8 mouse cellular contexts compared by ENCODE assay signal in the genomic region with DNA sequence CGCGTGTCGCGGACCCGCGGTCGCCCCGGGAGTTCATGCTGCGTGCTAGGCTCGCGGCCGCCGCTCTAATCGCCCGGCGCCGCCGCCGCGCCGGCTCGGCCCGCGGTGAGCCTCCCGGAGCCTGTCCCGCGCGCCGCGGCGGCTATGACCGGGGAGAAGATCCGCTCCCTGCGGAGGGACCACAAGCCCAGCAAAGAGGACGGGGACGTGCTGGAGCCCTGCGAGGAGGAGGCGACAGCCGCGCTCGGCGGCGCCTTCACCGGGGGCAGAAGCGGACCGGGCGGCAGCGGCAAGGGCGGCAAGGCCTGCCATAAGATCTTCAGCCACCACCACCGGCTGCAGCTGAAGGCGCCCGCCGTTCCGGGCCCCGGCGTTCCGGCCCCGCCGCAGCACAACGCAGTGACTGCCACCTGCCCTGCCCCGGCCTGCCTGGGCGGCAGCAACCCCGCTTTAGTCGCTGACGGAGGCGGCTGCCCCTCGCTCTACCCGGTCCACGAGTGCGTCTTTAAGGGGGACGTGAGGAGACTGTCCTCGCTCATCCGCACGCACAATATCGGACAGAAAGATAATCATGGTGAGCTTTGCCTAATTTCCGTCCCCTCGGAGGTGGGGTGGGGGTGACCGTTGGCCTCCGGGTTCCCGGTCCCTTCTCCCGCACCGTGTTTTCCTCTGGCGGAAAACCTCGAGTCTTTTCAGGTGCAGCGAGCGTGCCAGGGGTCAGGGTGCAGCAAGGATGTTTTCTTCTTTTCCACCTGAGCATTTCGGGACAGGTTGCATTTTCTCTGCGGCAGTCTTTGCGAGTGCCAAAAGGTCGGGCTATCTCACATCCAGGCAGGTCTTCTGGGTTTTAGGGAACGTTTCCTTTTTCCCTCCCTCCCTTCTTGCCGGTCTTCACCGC. TPM values are rescaled to one million over a fixed set of nuclear protein-coding genes. Genes with fewer than 3 reads are reported as not detected.
DNase-seq lines count a peak whose midpoint lies in the region; ATAC-seq lines count a peak whose summit lies in the region.

No protein-coding gene starts in this region.

- no peaks in the 10 kb centered on the region for H3K36me3 ChIP-seq in forebrain, embryonic 13.5 days (ENCODE audit: poor library complexity, severe bottlenecking)
- no peaks in the 10 kb centered on the region for H3K36me3 ChIP-seq in intestine, embryonic 14.5 days (ENCODE audit: control insufficient read depth, insufficient read depth, low read length)
- no peaks in the 10 kb centered on the region for H3K36me3 ChIP-seq in liver, embryonic 11.5 days (ENCODE audit: control insufficient read depth, insufficient read depth, low read length)
- H3K36me3 ChIP-seq in midbrain, embryonic 14.5 days (ENCODE audit: control insufficient read depth, insufficient read depth, low read length), result no peaks in the 10 kb centered on the region

- H3K9ac ChIP-seq in forebrain, embryonic 13.5 days, result peak overlapping the region; percentile 98
- H3K9ac ChIP-seq in intestine, embryonic 14.5 days (ENCODE audit: low read length), result peak overlapping the region; percentile 91
- peak overlapping the region; percentile 95 for H3K9ac ChIP-seq in liver, embryonic 11.5 days (ENCODE audit: low read depth, low read length)
- peak overlapping the region; percentile 96 for H3K9ac ChIP-seq in midbrain, embryonic 14.5 days (replicated peaks; ENCODE audit: low read length)

- H3K4me1 ChIP-seq in brown adipose tissue, adult 24 weeks (ENCODE audit: control insufficient read depth, insufficient read depth, insufficient read length, low read length), result peaks cover 5% of the 10 kb centered on the region; the same call in 1 of the 2 replicates
- H3K4me1 ChIP-seq in forebrain, embryonic 13.5 days, result peaks cover 34% of the 10 kb centered on the region
- peaks cover 2% of the 10 kb centered on the region; the same call in 1 of the 2 replicates for H3K4me1 ChIP-seq in intestine, embryonic 14.5 days (replicated peaks; ENCODE audit: control insufficient read depth, insufficient read depth, low read length)
- H3K4me1 ChIP-seq in liver, embryonic 11.5 days (replicated peaks; ENCODE audit: control insufficient read depth, insufficient read depth, low read length), result 0 out of 2 replicates have a peak, but pooled peaks cover 3% of the 10 kb centered on the region
- H3K4me1 ChIP-seq in midbrain, embryonic 14.5 days (ENCODE audit: control insufficient read depth, insufficient read depth, low read length), result peaks cover 22% of the 10 kb centered on the region

- peak; percentile 74 for ATAC-seq in forebrain, embryonic 13.5 days
- peak; percentile 79 for ATAC-seq in intestine, embryonic 14.5 days (replicated peaks; ENCODE audit: low FRiP score, low TSS enrichment, low read depth)
- peak; percentile 65 for ATAC-seq in liver, embryonic 11.5 days (replicated peaks; ENCODE audit: low FRiP score)
- peak; percentile 77 for ATAC-seq in midbrain, embryonic 14.5 days (ENCODE audit: low FRiP score, low TSS enrichment)

- H3K4me2 ChIP-seq in forebrain, embryonic 13.5 days, result peak overlapping the region; percentile 95
- H3K4me2 ChIP-seq in intestine, embryonic 14.5 days (ENCODE audit: low read length), result peak overlapping the region; percentile 80
- peak overlapping the region; percentile 90 for H3K4me2 ChIP-seq in liver, embryonic 11.5 days
- peak overlapping the region; percentile 95 for H3K4me2 ChIP-seq in midbrain, embryonic 14.5 days (ENCODE audit: low read length)

- WGBS in forebrain, embryonic 13.5 days, result under 1% methylated on average over 76 of the region's 93 CpGs
- under 1% methylated on average over 87 of the region's 93 CpGs for WGBS in intestine, embryonic 14.5 days
- WGBS in liver, embryonic 11.5 days, result under 1% methylated on average over 85 of the region's 93 CpGs
- under 1% methylated on average over 93 of the region's 93 CpGs for WGBS in midbrain, embryonic 14.5 days

- H3K27ac ChIP-seq in brown adipose tissue, adult 24 weeks (replicated peaks; ENCODE audit: low read depth, low read length), result peak overlapping the region; percentile 99
- H3K27ac ChIP-seq in forebrain, embryonic 13.5 days, result peak overlapping the region; percentile 96
- peak overlapping the region; percentile 99 for H3K27ac ChIP-seq in intestine, embryonic 14.5 days (ENCODE audit: low read depth)
- peak overlapping the region; percentile 94 for H3K27ac ChIP-seq in liver, embryonic 11.5 days (ENCODE audit: low read depth, low read length)
- H3K27ac ChIP-seq in midbrain, embryonic 14.5 days (replicated peaks; ENCODE audit: low read depth, low read length), result peak overlapping the region; percentile 99

- peak overlapping the region; percentile 92 for H3K4me3 ChIP-seq in brown adipose tissue, adult 24 weeks (ENCODE audit: insufficient read depth, low read depth, low read length)
- peak overlapping the region; percentile 98 for H3K4me3 ChIP-seq in forebrain, embryonic 13.5 days
- H3K4me3 ChIP-seq in intestine, embryonic 14.5 days (ENCODE audit: low read depth, low read length), result peak overlapping the region; percentile 97
- H3K4me3 ChIP-seq in liver, embryonic 11.5 days (ENCODE audit: low read depth, low read length), result peak overlapping the region; percentile 97
- H3K4me3 ChIP-seq in midbrain, embryonic 14.5 days (replicated peaks; ENCODE audit: low read depth, low read length), result peak overlapping the region; percentile 99

- H3K27me3 ChIP-seq in forebrain, embryonic 13.5 days, result no peaks in the 10 kb centered on the region
- H3K27me3 ChIP-seq in intestine, embryonic 14.5 days (replicated peaks; ENCODE audit: control insufficient read depth, insufficient read depth, low read length), result no peaks in the 10 kb centered on the region
- no peaks in the 10 kb centered on the region for H3K27me3 ChIP-seq in liver, embryonic 11.5 days (replicated peaks; ENCODE audit: control insufficient read depth, insufficient read depth, low read length)
- no peaks in the 10 kb centered on the region for H3K27me3 ChIP-seq in midbrain, embryonic 14.5 days (ENCODE audit: control insufficient read depth, insufficient read depth, low read length)

- DNase-seq in retina, embryonic 14.5 days (ENCODE audit: low spot score), result peak; percentile 48
- DNase-seq in retina, postnatal 1 day, result no peak
- peak; percentile 80 for DNase-seq in intestine, embryonic 14.5 days (ENCODE audit: low spot score)
- peak; percentile 75 for DNase-seq in liver, embryonic 11.5 days (ENCODE audit: low spot score)
- DNase-seq in midbrain, embryonic 14.5 days, result peak; percentile 47
- DNase-seq in testis, postnatal 10 days (ENCODE audit: low spot score), result peak; percentile 65

- H3K9me3 ChIP-seq in forebrain, embryonic 13.5 days (replicated peaks), result no peaks in the 10 kb centered on the region
- H3K9me3 ChIP-seq in intestine, embryonic 14.5 days (ENCODE audit: control insufficient read depth, low read length), result no peaks in the 10 kb centered on the region
- H3K9me3 ChIP-seq in liver, embryonic 11.5 days (ENCODE audit: control insufficient read depth, low read length), result no peaks in the 10 kb centered on the region
- H3K9me3 ChIP-seq in midbrain, embryonic 14.5 days (ENCODE audit: control insufficient read depth, low read length), result no peaks in the 10 kb centered on the region

RNA-seq across cellular contexts. Expression of a gene that starts 0.6 kb away (rescaled TPM):
- polyA plus RNA-seq in brown adipose tissue, adult 24 weeks (2012; ENCODE audit: insufficient read depth, insufficient read length, missing spikeins), result 35.5 and 40.2 TPM in 2 replicates
- 21.3 and 22.5 TPM in 2 replicates for polyA plus RNA-seq in forebrain, embryonic 13.5 days (2015; fragmentation: Nextera tagmentation; extraction: Ambion mirVana)
- polyA plus RNA-seq in intestine, embryonic 14.5 days (2014; fragmentation: Nextera tagmentation; extraction: Ambion mirVana), result 21.5 and 25.7 TPM in 2 replicates
- polyA plus RNA-seq in liver, embryonic 11.5 days (2014; fragmentation: Nextera tagmentation; extraction: Ambion mirVana), result 26.5 and 28.6 TPM in 2 replicates
- 23.2 and 24.9 TPM in 2 replicates for polyA plus RNA-seq in midbrain, embryonic 14.5 days (2014; fragmentation: Nextera tagmentation; extraction: Ambion mirVana)

RNA-seq across cellular contexts. Expression of a gene that starts 22.8 kb away (rescaled TPM):
- polyA plus RNA-seq in brown adipose tissue, adult 24 weeks (2012; ENCODE audit: insufficient read depth, insufficient read length, missing spikeins), result 1.5 and 3.3 TPM in 2 replicates
- 7.3 and 8.8 TPM in 2 replicates for polyA plus RNA-seq in forebrain, embryonic 13.5 days (2015; fragmentation: Nextera tagmentation; extraction: Ambion mirVana)
- 25.7 and 26.6 TPM in 2 replicates for polyA plus RNA-seq in intestine, embryonic 14.5 days (2014; fragmentation: Nextera tagmentation; extraction: Ambion mirVana)
- polyA plus RNA-seq in liver, embryonic 11.5 days (2014; fragmentation: Nextera tagmentation; extraction: Ambion mirVana), result 31.6 and 35.6 TPM in 2 replicates
- 2.0 and 3.4 TPM in 2 replicates for polyA plus RNA-seq in midbrain, embryonic 14.5 days (2014; fragmentation: Nextera tagmentation; extraction: Ambion mirVana)
